Mouse (Mus musculus): ENCODE data around the gene Tcl1b4. TPM values are rescaled to one million over a fixed set of nuclear protein-coding genes. Genes with fewer than 3 reads are reported as not detected.

Gene Tcl1b4
- polyA plus RNA-seq, 1 experiment = not detected

DNA sequence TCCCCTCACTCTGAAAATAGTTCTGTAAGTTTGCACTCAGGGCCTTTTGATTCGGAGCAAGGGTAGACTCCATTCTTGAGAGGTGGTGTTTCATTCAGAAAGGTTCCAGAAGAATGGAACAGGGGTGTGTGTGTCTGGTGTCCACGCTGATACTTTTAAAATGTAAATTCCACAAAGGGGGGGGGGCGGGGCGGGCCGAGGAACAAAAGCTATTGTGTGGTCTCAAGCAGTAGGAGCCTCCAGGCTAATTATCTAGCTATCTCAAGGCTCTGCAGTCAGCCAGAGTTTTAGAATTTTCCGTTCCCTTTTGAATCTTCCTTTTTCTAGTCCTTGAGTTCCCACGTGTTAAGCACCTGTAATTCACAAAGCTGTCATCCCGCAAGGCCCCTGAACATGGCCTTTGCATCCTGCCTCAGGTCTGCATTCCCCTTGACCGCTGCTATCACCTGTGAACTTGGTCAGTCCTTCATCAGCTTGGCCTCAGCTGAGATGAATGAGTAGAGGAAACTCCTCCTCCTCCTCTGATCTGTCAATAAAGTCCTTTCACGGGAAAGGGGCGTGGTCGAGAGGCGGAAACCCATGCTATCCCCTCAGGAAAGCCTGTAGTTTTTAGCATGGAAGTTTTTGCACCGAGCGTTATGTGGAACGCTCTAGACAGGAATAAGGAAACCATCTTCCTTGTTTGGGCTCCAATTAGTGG, 23.0 kb downstream of the Tcl1b4 start:
- TF ChIP-seq CTCF (conservative IDR thresholded peaks at IDR 0.05; ENCODE audit: insufficient read depth, insufficient read length, low read depth, low read length) (no peak), POLR2A (IDR thresholded peaks at IDR 0.05; ENCODE audit: low read depth, low read length) (no peak)
- Histone ChIP-seq H3K27me3 (replicated peaks; ENCODE audit: control insufficient read depth, insufficient read depth, low read length) (no peaks in the 10 kb centered on the region), H3K4me3 (ENCODE audit: insufficient read depth, low read depth, low read length) (no peak overlapping the region), H3K36me3 (ENCODE audit: control insufficient read depth, insufficient read depth, low read length) (no peaks in the 10 kb centered on the region), H3K4me1 (ENCODE audit: control insufficient read depth, insufficient read depth, low read length) (no peaks in the 10 kb centered on the region), H3K27ac (ENCODE audit: insufficient read depth, low read depth, low read length) (no peak overlapping the region)
- DNase-seq = no peak
- 53% methylated on average over 16 of the region's 16 CpGs for WGBS

- no peak for TF ChIP-seq POLR2A (IDR thresholded peaks at IDR 0.05; ENCODE audit: low read depth, low read length)
- no peak for TF ChIP-seq CTCF (conservative IDR thresholded peaks at IDR 0.05; ENCODE audit: insufficient read depth, insufficient read length, low read depth, low read length)
- 78% methylated on average over 11 of the region's 11 CpGs for WGBS
- DNase-seq = no peak
Observed at GRCm38 (mm10) chr12:105234362-105234761, 32.6 kb downstream of the Tcl1b4 start.

DNA sequence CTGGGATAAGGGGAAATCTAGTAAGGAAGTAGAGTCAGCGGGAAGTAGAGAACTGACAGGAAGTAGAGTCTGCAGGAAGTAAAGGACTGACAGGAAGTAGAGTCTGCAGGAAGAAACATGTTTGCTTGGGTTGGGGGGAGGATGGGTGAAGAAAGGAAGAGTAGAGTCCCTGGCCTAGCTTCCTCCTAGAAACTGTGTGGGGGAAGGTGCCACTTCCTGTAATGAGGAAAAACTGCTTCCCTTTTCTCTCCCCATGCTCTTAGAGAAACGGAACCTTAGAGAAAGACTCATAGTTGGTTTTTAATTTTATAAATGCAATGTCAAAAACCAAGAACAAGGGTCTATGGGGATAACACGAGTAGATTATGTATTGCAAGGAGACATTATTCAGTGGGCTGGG, 33.3 kb downstream of the Tcl1b4 start:
- H3K36me3 ChIP-seq (ENCODE audit: control insufficient read depth, insufficient read depth, low read length) = no peaks in the 10 kb centered on the region
- WGBS = 72% methylated on average over 3 of the region's 3 CpGs
- H3K4me3 ChIP-seq (ENCODE audit: insufficient read depth, low read depth, low read length) = no peak overlapping the region
- DNase-seq = no peak
- no peaks in the 10 kb centered on the region for H3K4me1 ChIP-seq (ENCODE audit: control insufficient read depth, insufficient read depth, low read length)
- no peaks in the 10 kb centered on the region for H3K27me3 ChIP-seq (replicated peaks; ENCODE audit: control insufficient read depth, insufficient read depth, low read length)
- no peak overlapping the region for H3K27ac ChIP-seq (ENCODE audit: insufficient read depth, low read depth, low read length)
- no peak for TF ChIP-seq POLR2A (IDR thresholded peaks at IDR 0.05; ENCODE audit: low read depth, low read length)
- TF ChIP-seq CTCF (conservative IDR thresholded peaks at IDR 0.05; ENCODE audit: insufficient read depth, insufficient read length, low read depth, low read length) = no peak

More at GRCm38 (mm10) chr12:105234362-105234761, 32.6 kb downstream of the Tcl1b4 start:
- no peak overlapping the region for H3K27ac ChIP-seq (ENCODE audit: insufficient read depth, low read depth, low read length)
- H3K4me3 ChIP-seq (ENCODE audit: insufficient read depth, low read depth, low read length) = no peak overlapping the region
- H3K4me1 ChIP-seq (ENCODE audit: control insufficient read depth, insufficient read depth, low read length) = no peaks in the 10 kb centered on the region
- H3K36me3 ChIP-seq (ENCODE audit: control insufficient read depth, insufficient read depth, low read length) = no peaks in the 10 kb centered on the region
- no peaks in the 10 kb centered on the region for H3K27me3 ChIP-seq (replicated peaks; ENCODE audit: control insufficient read depth, insufficient read depth, low read length)

DNA sequence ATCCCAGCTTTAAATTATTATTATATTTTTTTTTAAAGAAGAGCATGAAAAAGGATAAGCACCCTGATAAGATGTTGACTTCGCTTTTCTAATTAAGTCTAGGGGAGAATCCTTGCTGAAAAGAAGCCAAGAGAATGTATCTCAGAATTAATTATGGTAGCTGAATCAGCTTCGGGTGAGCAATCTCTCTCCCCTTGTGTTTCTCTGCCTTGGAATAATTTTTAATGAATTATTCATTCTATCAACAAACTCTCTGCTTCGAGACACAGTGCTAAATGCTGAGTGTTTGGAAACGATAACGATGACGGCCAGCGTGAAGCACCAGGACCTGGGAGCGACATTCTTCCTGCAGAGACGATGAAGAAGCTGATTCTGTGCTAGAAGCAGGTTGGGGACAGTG, 37.3 kb downstream of the Tcl1b4 start:
- H3K4me3 ChIP-seq (ENCODE audit: insufficient read depth, low read depth, low read length) = no peak overlapping the region
- H3K36me3 ChIP-seq (ENCODE audit: control insufficient read depth, insufficient read depth, low read length) = no peaks in the 10 kb centered on the region
- H3K27me3 ChIP-seq (replicated peaks; ENCODE audit: control insufficient read depth, insufficient read depth, low read length) = no peaks in the 10 kb centered on the region
- no peak overlapping the region for H3K27ac ChIP-seq (ENCODE audit: insufficient read depth, low read depth, low read length)
- 80% methylated on average over 9 of the region's 9 CpGs for WGBS
- H3K4me1 ChIP-seq (ENCODE audit: control insufficient read depth, insufficient read depth, low read length) = no peaks in the 10 kb centered on the region
- no peak for DNase-seq
- TF ChIP-seq POLR2A (IDR thresholded peaks at IDR 0.05; ENCODE audit: low read depth, low read length) = no peak

DNA sequence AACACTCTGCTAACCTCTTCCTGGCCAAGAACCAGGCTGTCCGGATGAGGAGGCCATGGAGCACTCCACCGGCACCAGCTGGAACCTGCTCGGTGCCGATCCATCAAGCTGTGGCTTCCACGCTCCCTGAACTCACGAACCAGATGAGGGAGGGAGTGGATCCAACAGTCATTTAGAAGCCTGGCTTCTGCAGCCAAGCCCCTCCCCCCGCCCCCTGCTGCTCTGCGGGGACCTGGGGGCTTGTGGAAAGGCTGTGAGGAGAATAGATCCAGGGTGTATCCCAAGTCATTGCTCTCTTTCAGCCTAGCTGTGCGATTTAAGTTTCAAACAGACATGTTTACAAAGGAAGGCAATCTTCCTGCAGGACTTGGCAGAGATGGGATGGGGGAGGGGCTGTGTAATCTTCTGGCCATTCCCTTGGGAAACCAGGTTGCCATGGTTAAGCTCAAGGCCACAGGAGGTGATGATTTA, 47.0 kb downstream of the Tcl1b4 start:
- Histone ChIP-seq H3K27me3 (replicated peaks; ENCODE audit: control insufficient read depth, insufficient read depth, low read length) (no peaks in the 10 kb centered on the region), H3K27ac (ENCODE audit: insufficient read depth, low read depth, low read length) (no peak overlapping the region), H3K4me1 (ENCODE audit: control insufficient read depth, insufficient read depth, low read length) (no peaks in the 10 kb centered on the region), H3K4me3 (ENCODE audit: insufficient read depth, low read depth, low read length) (no peak overlapping the region), H3K36me3 (ENCODE audit: control insufficient read depth, insufficient read depth, low read length) (no peaks in the 10 kb centered on the region)
- 3% methylated on average over 9 of the region's 9 CpGs for WGBS
- peak; percentile 23 for DNase-seq
- TF ChIP-seq CTCF (conservative IDR thresholded peaks at IDR 0.05; ENCODE audit: insufficient read depth, insufficient read length, low read depth, low read length) (no peak), POLR2A (IDR thresholded peaks at IDR 0.05; ENCODE audit: low read depth, low read length) (no peak)

DNA sequence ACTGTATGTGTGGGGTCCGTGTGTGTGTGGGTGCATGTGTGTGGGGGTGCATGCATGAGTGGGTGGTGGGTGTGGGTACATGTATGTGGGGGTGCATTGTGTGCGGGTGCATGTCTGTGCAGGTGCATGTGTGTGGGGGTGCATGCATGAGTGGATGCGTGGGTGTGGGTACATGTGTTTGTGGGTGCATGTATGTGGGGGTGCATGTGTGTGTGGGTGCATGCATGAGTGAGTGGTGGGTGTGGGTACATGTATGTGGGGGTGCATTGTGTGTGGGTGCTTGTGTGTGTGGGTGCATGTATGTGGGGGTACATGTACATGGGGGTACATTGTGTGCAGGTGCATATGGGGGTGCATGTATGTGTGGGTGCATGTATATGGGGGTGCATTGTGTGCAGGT, 52.0 kb downstream of the Tcl1b4 start:
- TF ChIP-seq POLR2A (IDR thresholded peaks at IDR 0.05; ENCODE audit: low read depth, low read length) = no peak
- TF ChIP-seq CTCF (conservative IDR thresholded peaks at IDR 0.05; ENCODE audit: insufficient read depth, insufficient read length, low read depth, low read length) = no peak
- WGBS = 94% methylated on average over 3 of the region's 3 CpGs
- H3K4me1 ChIP-seq (ENCODE audit: control insufficient read depth, insufficient read depth, low read length) = no peaks in the 10 kb centered on the region
- no peak overlapping the region for H3K4me3 ChIP-seq (ENCODE audit: insufficient read depth, low read depth, low read length)
- no peaks in the 10 kb centered on the region for H3K36me3 ChIP-seq (ENCODE audit: control insufficient read depth, insufficient read depth, low read length)
- no peaks in the 10 kb centered on the region for H3K27me3 ChIP-seq (replicated peaks; ENCODE audit: control insufficient read depth, insufficient read depth, low read length)
- no peak for DNase-seq
- no peak overlapping the region for H3K27ac ChIP-seq (ENCODE audit: insufficient read depth, low read depth, low read length)

Other genes starting within 250 kb of the Tcl1b4 start
- gene Syne3, start 192.1 kb upstream of the Tcl1b4 start, polyA plus RNA-seq (2012; rRNA removed) = 2.7 and 3.1 TPM in 2 replicates
- 138 and 139 TPM in 2 replicates for gene Glrx5, start 169.3 kb upstream of the Tcl1b4 start, polyA plus RNA-seq (2012; rRNA removed)
- gene Tcl1b2, start 55.9 kb upstream of the Tcl1b4 start, polyA plus RNA-seq (2012; rRNA removed) = not detected in 2 replicates
- not detected in 2 replicates for gene Tcl1b1, start 42.3 kb upstream of the Tcl1b4 start, polyA plus RNA-seq (2012; rRNA removed)
- not detected in 2 replicates for gene Tcl1b5, start 25.6 kb upstream of the Tcl1b4 start, polyA plus RNA-seq (2012; rRNA removed)
- not detected in 2 replicates for gene Tcl1b3, start 10.9 kb upstream of the Tcl1b4 start, polyA plus RNA-seq (2012; rRNA removed)
- not detected in 2 replicates for gene Tcl1, start 20.8 kb downstream of the Tcl1b4 start, polyA plus RNA-seq (2012; rRNA removed)
- not detected in 2 replicates for gene Tunar, start 131.9 kb downstream of the Tcl1b4 start, polyA plus RNA-seq (2012; rRNA removed)